Mouse (Mus musculus): ENCODE measurements at regions not wholly inside any gene's neighbourhood (a gene's known extent, or its start where the extent isn't known, plus 50 kb on each side); places are given as distances from the start of the nearest gene placed in this dataset.
A peak's percentile ranks its signal among the peaks of the same experiment; 100 is the strongest.

DNA sequence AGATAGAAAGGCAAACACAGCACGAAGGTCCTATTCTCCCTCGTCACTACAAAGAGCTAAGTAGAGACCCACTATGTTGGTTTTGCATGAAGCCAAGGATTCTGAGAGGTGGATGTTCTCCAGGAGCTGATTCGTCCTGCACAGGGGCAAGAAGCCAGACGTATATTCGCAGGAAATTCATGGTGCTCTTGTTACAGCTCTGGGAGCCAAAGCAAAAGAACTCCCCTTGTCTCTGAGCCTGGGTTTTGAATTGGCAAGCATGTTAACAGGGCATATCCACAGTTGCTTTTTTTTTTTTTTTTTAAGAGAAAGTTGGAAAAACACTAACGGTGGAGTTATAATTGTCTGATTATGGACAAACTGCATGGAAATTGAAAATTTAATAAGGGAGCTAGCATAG lies 191.7 kb upstream of the Prickle1 start:
- no peaks in the 10 kb centered on the region for H3K4me1 ChIP-seq (ENCODE audit: control insufficient read depth, insufficient read depth, low read length)
- no peak overlapping the region for H3K4me3 ChIP-seq (ENCODE audit: insufficient read depth, low read length)
- H3K27ac ChIP-seq (ENCODE audit: insufficient read depth, low read length): no peak overlapping the region
- TF ChIP-seq CTCF (IDR thresholded peaks at IDR 0.05; ENCODE audit: extremely low read depth, insufficient read depth, low read length) (no peak), POLR2A (IDR thresholded peaks at IDR 0.05; ENCODE audit: extremely low read depth, insufficient read depth, low read length) (no peak)

- Histone ChIP-seq H3K4me1 (ENCODE audit: control insufficient read depth, insufficient read depth, low read length) (no peaks in the 10 kb centered on the region), H3K4me3 (ENCODE audit: insufficient read depth, low read length) (no peak overlapping the region), H3K27ac (ENCODE audit: insufficient read depth, low read length) (no peak overlapping the region)
- TF ChIP-seq POLR2A (IDR thresholded peaks at IDR 0.05; ENCODE audit: extremely low read depth, insufficient read depth, low read length): no peak
- TF ChIP-seq CTCF (IDR thresholded peaks at IDR 0.05; ENCODE audit: extremely low read depth, insufficient read depth, low read length): no peak
These were observed 190.2 kb upstream of the Prickle1 start for GRCm38 (mm10) chr15:93785846-93786412.

DNA sequence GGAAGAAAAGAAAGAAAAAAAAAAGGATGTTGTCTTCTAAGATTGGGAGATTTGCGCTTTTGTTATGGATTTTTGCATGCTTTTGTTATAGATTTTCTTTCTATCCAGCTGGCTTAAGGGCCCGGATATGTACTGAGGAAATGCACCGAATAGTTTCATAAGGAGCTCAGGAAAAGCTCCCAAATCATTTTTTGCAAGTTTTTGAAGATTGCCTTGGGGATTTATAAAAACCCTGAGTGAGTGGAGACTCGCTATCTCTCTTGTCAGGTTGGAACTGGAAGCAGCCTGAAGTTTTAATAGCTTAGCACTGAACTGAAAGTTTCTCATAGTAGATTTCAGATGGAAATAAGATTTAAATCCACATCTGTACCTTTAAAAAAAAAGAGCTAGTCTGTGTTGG lies 188.0 kb upstream of the Prickle1 start:
- no peaks in the 10 kb centered on the region for H3K4me1 ChIP-seq (ENCODE audit: control insufficient read depth, insufficient read depth, low read length)
- no peak overlapping the region for H3K4me3 ChIP-seq (ENCODE audit: insufficient read depth, low read length)
- TF ChIP-seq CTCF (IDR thresholded peaks at IDR 0.05; ENCODE audit: extremely low read depth, insufficient read depth, low read length) (no peak), POLR2A (IDR thresholded peaks at IDR 0.05; ENCODE audit: extremely low read depth, insufficient read depth, low read length) (no peak)
- no peak overlapping the region for H3K27ac ChIP-seq (ENCODE audit: insufficient read depth, low read length)

- Histone ChIP-seq H3K27ac (ENCODE audit: insufficient read depth, low read length) (no peak overlapping the region), H3K4me3 (ENCODE audit: insufficient read depth, low read length) (no peak overlapping the region), H3K4me1 (ENCODE audit: control insufficient read depth, insufficient read depth, low read length) (no peaks in the 10 kb centered on the region)
- TF ChIP-seq CTCF (IDR thresholded peaks at IDR 0.05; ENCODE audit: extremely low read depth, insufficient read depth, low read length): no peak
- no peak for TF ChIP-seq POLR2A (IDR thresholded peaks at IDR 0.05; ENCODE audit: extremely low read depth, insufficient read depth, low read length)
These were observed 179.6 kb upstream of the Prickle1 start for GRCm38 (mm10) chr15:93775199-93775745.

DNA sequence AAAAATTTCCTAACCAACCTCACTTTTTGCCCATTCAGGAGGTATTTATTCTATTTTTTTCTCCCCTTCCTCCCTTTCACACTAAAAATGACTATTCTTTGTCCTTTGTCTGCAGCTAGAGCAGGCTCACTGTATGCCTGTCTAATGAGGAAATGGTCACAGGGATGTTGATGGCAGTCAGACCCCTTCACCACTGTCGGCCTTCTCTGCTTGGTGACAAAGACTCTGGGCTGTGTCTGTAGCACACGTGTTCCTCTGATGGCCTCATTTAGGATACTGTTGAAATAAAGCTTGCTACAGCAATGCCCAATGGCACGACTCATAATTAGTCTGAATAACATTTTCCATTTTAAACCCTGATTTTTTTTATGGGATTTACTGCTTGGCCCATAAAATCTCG lies 178.6 kb upstream of the Prickle1 start:
- no peak overlapping the region for H3K27ac ChIP-seq (ENCODE audit: insufficient read depth, low read length)
- TF ChIP-seq CTCF (IDR thresholded peaks at IDR 0.05; ENCODE audit: extremely low read depth, insufficient read depth, low read length): no peak
- no peak for TF ChIP-seq POLR2A (IDR thresholded peaks at IDR 0.05; ENCODE audit: extremely low read depth, insufficient read depth, low read length)
- H3K4me3 ChIP-seq (ENCODE audit: insufficient read depth, low read length): no peak overlapping the region
- no peaks in the 10 kb centered on the region for H3K4me1 ChIP-seq (ENCODE audit: control insufficient read depth, insufficient read depth, low read length)

DNA sequence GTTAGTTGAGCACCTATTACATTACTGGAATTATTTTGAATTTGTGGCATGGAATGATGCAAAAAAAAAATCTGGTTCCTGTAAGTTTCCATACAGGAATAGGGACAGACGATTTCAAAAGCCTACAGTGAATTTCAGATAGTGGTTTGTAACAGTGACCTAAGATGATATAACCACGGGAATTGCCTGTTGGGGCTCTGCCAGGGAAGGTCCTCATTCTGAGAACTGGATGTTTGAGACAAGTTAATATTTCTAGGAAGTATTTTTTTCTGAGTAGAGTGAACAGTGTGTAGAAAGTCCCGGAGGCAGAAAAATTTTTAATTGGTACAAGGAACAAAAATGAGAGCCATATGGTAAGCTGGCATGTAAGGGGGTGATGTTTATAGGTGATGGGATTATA lies 171.3 kb upstream of the Prickle1 start:
- H3K4me1 ChIP-seq (ENCODE audit: control insufficient read depth, insufficient read depth, low read length): no peaks in the 10 kb centered on the region
- H3K27ac ChIP-seq (ENCODE audit: insufficient read depth, low read length): no peak overlapping the region
- no peak overlapping the region for H3K4me3 ChIP-seq (ENCODE audit: insufficient read depth, low read length)
- no peak for TF ChIP-seq POLR2A (IDR thresholded peaks at IDR 0.05; ENCODE audit: extremely low read depth, insufficient read depth, low read length)
- TF ChIP-seq CTCF (IDR thresholded peaks at IDR 0.05; ENCODE audit: extremely low read depth, insufficient read depth, low read length): no peak

DNA sequence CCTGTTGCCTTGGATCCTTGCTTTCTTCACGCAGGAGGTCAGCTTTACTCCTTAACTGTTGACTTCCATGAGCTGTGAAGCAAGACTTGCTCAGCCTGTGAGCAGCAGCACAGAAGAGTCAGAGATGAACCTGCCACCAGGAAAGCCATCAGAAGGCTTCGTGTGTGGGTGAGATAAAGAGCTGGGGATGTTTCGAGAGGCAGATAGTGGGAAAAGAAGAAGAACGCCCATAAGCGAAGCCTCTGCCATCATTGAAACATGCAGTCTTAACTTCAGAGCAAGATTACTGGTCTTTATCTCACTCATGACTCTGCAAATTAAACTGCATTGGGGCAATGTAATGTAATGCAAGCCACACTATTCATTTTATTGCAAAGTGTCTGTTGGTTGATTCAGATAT lies 167.4 kb upstream of the Prickle1 start:
- Histone ChIP-seq H3K4me1 (ENCODE audit: control insufficient read depth, insufficient read depth, low read length) (no peaks in the 10 kb centered on the region), H3K27ac (ENCODE audit: insufficient read depth, low read length) (no peak overlapping the region), H3K4me3 (ENCODE audit: insufficient read depth, low read length) (no peak overlapping the region)
- TF ChIP-seq POLR2A (IDR thresholded peaks at IDR 0.05; ENCODE audit: extremely low read depth, insufficient read depth, low read length): no peak
- TF ChIP-seq CTCF (IDR thresholded peaks at IDR 0.05; ENCODE audit: extremely low read depth, insufficient read depth, low read length): no peak

DNA sequence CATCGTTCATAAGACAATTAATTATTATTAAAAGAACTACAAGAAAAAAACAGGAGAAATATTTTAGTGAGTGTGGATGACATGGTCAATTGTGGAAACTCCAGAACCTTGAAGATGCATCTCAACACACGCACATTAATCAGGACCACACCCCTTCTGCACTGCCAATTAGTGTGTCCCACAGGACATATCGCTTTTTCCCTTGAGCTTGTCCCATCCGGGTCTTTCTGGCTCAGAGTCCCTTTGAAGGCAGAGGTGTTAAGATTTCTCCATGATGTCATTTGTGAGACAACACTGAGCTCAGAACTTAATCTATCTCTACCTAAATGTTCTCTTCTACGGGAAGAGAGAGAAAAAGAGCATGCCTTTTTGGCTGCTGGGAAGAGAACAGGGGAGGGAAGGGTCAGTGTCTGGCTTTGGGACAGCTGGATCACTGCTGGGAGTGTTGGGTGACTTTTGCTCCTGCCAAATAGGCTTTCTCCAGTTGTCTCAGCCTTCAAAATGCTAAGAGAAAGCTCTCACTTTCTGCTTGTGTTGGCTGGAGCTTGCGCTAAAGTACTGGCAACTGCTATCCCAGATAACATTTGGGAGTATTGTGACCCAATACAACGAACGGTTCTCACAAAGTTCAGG lies 162.6 kb upstream of the Prickle1 start:
- Histone ChIP-seq H3K4me3 (ENCODE audit: insufficient read depth, low read length) (no peak overlapping the region), H3K4me1 (ENCODE audit: control insufficient read depth, insufficient read depth, low read length) (no peaks in the 10 kb centered on the region), H3K27ac (ENCODE audit: insufficient read depth, low read length) (no peak overlapping the region)
- no peak for TF ChIP-seq POLR2A (IDR thresholded peaks at IDR 0.05; ENCODE audit: extremely low read depth, insufficient read depth, low read length)
- no peak for TF ChIP-seq CTCF (IDR thresholded peaks at IDR 0.05; ENCODE audit: extremely low read depth, insufficient read depth, low read length)

GRCm38 (mm10) chr15:93755989-93756388 lies 160.3 kb upstream of the Prickle1 start:
- Histone ChIP-seq H3K4me1 (ENCODE audit: control insufficient read depth, insufficient read depth, low read length) (no peaks in the 10 kb centered on the region), H3K27ac (ENCODE audit: insufficient read depth, low read length) (no peak overlapping the region), H3K4me3 (ENCODE audit: insufficient read depth, low read length) (no peak overlapping the region)
- TF ChIP-seq CTCF (IDR thresholded peaks at IDR 0.05; ENCODE audit: extremely low read depth, insufficient read depth, low read length) (no peak), POLR2A (IDR thresholded peaks at IDR 0.05; ENCODE audit: extremely low read depth, insufficient read depth, low read length) (no peak)

DNA sequence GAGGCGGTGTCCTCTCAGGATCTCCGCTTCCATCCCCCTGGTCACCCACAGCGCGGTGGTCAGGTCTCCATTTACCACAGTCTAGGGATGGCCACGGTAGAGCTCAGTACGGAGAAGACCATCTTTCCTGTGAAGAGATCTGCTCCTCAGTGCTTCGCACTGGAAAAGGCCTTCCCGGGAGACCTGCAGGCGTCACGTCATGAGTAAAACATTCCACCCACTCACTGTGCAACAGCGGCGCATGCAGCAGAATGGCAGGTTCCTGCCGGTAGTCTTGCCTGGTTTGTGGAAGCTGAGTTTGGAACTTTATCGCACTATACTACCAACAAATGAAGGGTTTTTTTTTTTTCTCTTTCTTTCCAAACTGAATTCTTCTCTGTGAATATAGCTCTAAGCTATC lies 156.1 kb upstream of the Prickle1 start:
- Histone ChIP-seq H3K4me3 (ENCODE audit: insufficient read depth, low read length) (0 out of 2 replicates have a peak overlapping the region, but pooled peaks have one; percentile 2), H3K4me1 (ENCODE audit: control insufficient read depth, insufficient read depth, low read length) (no peaks in the 10 kb centered on the region), H3K27ac (ENCODE audit: insufficient read depth, low read length) (no peak overlapping the region)
- TF ChIP-seq POLR2A (IDR thresholded peaks at IDR 0.05; ENCODE audit: extremely low read depth, insufficient read depth, low read length): no peak
- no peak for TF ChIP-seq CTCF (IDR thresholded peaks at IDR 0.05; ENCODE audit: extremely low read depth, insufficient read depth, low read length)
